Mouse (Mus musculus) small intestine, adult 2 months (tissue): Measurements from ENCODE around the gene Gm20388.

Experiments
- CTCF ChIP-seq: fragments of 200-500 bp; IDR thresholded peaks from 2 replicates; pipeline ENCODE4 v1.5.1; 2012; ENCODE audit warnings: low read depth, mild to moderate bottlenecking, control low read depth, inconsistent platforms, low read length, moderate library complexity, mixed read lengths; ENCODE audit not compliant: insufficient replicate concordance, insufficient read length; ENCODE audit errors: extremely low read depth
- POLR2A ChIP-seq: fragments of 200-500 bp; IDR thresholded peaks from 2 replicates; pipeline ENCODE4 v1.6.1; 2012; ENCODE audit warnings: low read depth, mild to moderate bottlenecking, control low read depth, inconsistent platforms, low read length, moderate library complexity

DNA sequence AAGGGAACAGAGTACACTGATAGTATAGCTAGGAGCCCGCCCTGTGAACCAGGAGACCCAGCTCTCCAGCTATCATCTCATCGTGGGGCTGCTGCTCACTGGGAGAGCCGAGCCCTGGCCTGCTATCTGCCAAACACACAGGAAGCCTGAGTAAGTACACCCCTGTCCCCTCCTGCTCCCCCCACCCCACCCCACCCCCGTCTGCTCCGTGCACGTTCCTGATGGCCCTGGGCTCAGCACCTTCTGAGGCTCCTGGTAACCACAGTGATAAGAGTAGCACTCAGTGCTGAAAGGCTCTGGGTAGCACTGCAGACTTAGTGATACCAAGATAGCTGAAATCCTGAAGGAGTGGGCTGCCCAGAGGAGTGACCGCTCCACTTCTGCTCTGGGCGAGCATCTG, 4068.3 kb downstream of the Gm20388 start:
- TF ChIP-seq POLR2A (no peak), CTCF (no peak)
